Mouse (Mus musculus) liver, embryonic 15.5 days (tissue): ENCODE data around the gene Ifi47. TPM values are rescaled to one million over a fixed set of nuclear protein-coding genes. Genes with fewer than 3 reads are reported as not detected.

Experiments used
- polyA plus RNA-seq: library from polyadenylated mRNA; unstranded; fragments of >200 nt; fragmentation: Nextera tagmentation; extraction: Ambion mirVana; gene quantifications from 2 replicates; pipeline ENCODE4 v1.2.1, GENCODE M21; 2015

Gene Ifi47
- polyA plus RNA-seq, 1 experiment from 2014 or later: 7.0 TPM

Other genes with a start within 250 kb of the Ifi47 start
- gene Gm12184, start 249.9 kb upstream of the Ifi47 start, polyA plus RNA-seq: 1.4 and 2.1 TPM in 2 replicates
- gene Irgm1, start 204.9 kb upstream of the Ifi47 start, polyA plus RNA-seq: 19.2 and 20.4 TPM in 2 replicates
- gene Gm5431, start 174.4 kb upstream of the Ifi47 start, polyA plus RNA-seq: 0.45 and 0.48 TPM in 2 replicates
- gene Psme2b, start 130.4 kb upstream of the Ifi47 start, polyA plus RNA-seq: 2.7 and 2.8 TPM in 2 replicates
- 0.05 and 0.07 TPM in 2 replicates for gene Olfr56, start 97.7 kb upstream of the Ifi47 start, polyA plus RNA-seq
- gene 9930111J21Rik1, start 97.2 kb upstream of the Ifi47 start, polyA plus RNA-seq: 1.1 TPM in 2 replicates
- gene Gm12185, start 84.4 kb upstream of the Ifi47 start, polyA plus RNA-seq: 0.03 TPM in 1 of 2 replicates, not detected in the other
- gene Tgtp1, start 82.4 kb upstream of the Ifi47 start, polyA plus RNA-seq: 1.2 and 1.5 TPM in 2 replicates
- gene 9930111J21Rik2, start 25.3 kb upstream of the Ifi47 start, polyA plus RNA-seq: 1.2 and 1.6 TPM in 2 replicates
- 0.86 and 1.1 TPM in 2 replicates for gene Tgtp2, start 12.4 kb upstream of the Ifi47 start, polyA plus RNA-seq
- not detected in 2 replicates for gene Olfr1396, start 38.3 kb downstream of the Ifi47 start, polyA plus RNA-seq
- not detected in 2 replicates for gene Olfr1395, start 65.7 kb downstream of the Ifi47 start, polyA plus RNA-seq
- not detected in 2 replicates for gene Olfr1394, start 77.8 kb downstream of the Ifi47 start, polyA plus RNA-seq
- gene Btnl9, start 110.6 kb downstream of the Ifi47 start, polyA plus RNA-seq: 0.76 and 1.6 TPM in 2 replicates
- gene Zfp62, start 126.7 kb downstream of the Ifi47 start, polyA plus RNA-seq: 10.2 and 10.4 TPM in 2 replicates
- gene Mgat1, start 167.6 kb downstream of the Ifi47 start, polyA plus RNA-seq: 35.1 and 45.6 TPM in 2 replicates
- not detected in 2 replicates for gene Olfr1393, start 201.7 kb downstream of the Ifi47 start, polyA plus RNA-seq
- not detected in 2 replicates for gene Olfr1392, start 208.7 kb downstream of the Ifi47 start, polyA plus RNA-seq
- not detected in 2 replicates for gene Olfr10, start 228.2 kb downstream of the Ifi47 start, polyA plus RNA-seq
- gene Olfr1391, start 246.2 kb downstream of the Ifi47 start, polyA plus RNA-seq: not detected in 2 replicates